Mouse (Mus musculus) T-cell, adult 66 days (primary cell): ENCODE measurements around the gene Sec14l1. TPM values are rescaled to one million over a fixed set of nuclear protein-coding genes. Genes with fewer than 3 reads are reported as not detected.

Source experiments
- total RNA-seq, 2 experiments: library from RNA; stranded (reverse); gene quantifications; 3 replicates in 1 of 2; 4 replicates in 1 of 2; pipeline ENCODE4 v1.2.4; 2023

Gene Sec14l1
- 10 to 100 TPM; 25.8 to 27.7 TPM for total RNA-seq

DNA sequence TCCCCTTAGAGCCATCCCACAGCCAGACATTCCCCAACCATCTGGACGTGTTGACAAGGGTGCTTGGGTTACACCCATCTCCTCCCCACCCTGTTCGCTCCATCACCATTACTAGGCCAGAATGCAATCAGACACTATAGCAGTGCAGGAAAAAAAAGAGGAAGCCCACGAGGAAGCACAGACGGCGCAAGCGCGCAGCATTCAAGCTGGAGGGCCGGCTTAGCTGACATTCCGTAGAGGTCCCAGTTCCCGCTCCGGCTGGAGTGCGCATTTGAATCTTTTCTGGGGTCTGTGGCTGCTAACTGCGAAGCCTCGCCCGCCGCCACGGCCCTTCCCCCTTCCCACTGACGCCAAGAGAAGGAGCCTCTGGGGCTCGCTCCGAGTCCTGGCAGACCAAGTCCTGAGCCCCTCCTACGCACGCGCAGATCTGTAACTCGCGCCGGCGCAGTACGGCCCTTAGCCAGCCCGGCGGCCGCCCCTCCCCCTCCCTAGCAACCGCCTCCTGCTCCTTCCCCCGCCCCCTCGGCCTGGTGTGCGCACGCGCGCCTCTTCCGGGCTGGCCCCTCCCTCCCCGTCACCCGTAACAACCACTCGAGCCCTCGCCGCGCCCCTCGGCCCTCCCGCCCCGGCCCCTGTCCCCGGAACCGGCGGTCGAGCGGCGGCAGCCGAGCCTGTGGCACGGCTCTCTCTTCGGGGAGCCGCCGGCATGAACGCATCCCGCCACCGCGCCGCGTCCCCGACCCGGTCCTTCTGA lies at the start of gene Sec14l1:
Sec14l1 (plus strand) TSS at position 577 of the 754 bp plus-strand sequence.

GRCm38 (mm10) chr11:117199282-117200175 lies 84.6 kb downstream of the Sec14l1 start, which contains the start of gene Sept9:
Gene Sept9, plus strand, starts transcription at chr11:117199661.

Other genes starting within 250 kb of the Sec14l1 start
- not detected for gene Mgat5b, start 196.3 kb upstream of the Sec14l1 start, total RNA-seq
- 100 to 1,000 TPM; 266 to 267 TPM for gene Sept9, start 84.5 kb downstream of the Sec14l1 start, total RNA-seq